Mouse (Mus musculus): Measurements from ENCODE around the gene Rgp1.

DNA sequence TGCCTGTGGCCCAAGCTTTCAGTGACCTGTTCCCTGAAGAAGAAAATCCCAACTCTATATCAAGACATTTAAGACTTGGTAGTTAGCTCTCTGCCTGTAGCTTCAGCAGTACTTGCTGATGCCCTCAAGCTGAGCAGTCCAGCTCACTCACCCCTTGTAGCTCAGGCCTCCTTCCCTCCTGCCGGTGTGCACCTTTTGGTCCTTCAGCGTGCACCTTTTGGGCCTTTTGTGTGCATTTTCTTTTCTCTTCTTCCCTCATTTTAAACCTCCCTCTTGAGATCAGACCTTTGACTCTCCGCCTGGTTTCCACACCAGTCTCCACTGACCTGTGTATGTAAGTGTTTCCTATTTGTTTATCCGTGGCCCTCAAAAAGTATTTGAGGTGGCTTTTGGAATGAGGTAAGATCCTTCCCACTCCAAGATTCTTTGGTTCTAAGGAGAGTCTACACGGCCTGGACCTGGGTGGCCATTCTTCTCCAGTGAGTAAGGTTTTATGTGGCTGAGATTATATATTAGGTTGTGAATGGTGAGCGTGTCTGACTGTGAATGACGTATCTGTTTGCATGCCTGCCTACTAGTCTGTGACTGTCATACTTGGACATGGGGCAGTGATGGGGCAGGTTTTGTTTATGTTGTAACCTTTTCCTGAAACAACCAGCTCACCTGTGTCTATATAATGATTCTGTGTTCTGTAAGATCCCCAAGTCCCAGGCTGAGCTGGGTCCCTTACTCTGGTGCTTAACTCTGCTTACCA lies 56.3 kb downstream of the Rgp1 start:
- TF ChIP-seq POLR2A (IDR thresholded peaks at IDR 0.05; ENCODE audit: control insufficient read depth, extremely low read depth, insufficient read depth, low read length, poor library complexity) (no peak), CTCF (IDR thresholded peaks at IDR 0.05; ENCODE audit: borderline replicate concordance, control insufficient read depth, extremely low read depth, insufficient read depth, low read length, poor library complexity) (no peak)
